Mouse (Mus musculus): ENCODE data around the gene Ahnak.

DNA sequence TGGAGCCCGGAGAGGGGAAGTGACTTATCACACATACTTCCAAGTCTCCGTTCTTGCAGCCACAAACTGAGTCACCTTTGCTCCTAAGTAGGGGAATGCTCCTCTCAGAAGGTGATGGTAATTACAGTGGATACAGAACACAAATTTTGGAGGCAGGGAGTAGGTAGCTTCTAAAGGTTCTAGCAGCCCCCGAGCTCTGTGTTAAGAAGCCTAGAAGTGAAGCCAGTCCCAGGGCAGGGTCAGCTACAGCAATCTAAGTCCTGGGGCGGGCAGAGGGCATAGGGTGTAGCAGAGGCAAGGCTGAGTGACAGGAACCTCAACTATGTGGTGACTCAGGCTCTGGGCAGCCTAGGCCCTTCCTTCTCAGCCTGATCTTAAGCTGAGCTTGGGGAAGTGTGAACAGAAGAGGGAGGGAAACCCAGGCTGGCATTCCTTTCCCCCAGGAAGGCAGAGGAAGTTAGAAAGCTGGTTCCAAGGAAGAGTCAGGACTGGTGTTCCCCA, 5.9 kb upstream of the Ahnak start:
- TF ChIP-seq EP300 (IDR thresholded peaks at IDR 0.05; ENCODE audit: low read depth) (no peak), CTCF (IDR thresholded peaks at IDR 0.05; ENCODE audit: low read depth) (no peak)
